Mouse (Mus musculus) left cerebral cortex, adult 11 months (tissue): ENCODE measurements around the gene Lin9.

Experiments used
- DNase-seq: peaks from one replicate; pipeline ENCODE4 v3.0.0; 2022; ENCODE audit warnings: low spot score

Lin9 gene

GRCm38 (mm10) chr1:180707813-180708212, 66.9 kb downstream of the Lin9 start:
- DNase-seq, result no peak

- no peak for DNase-seq
Measured at GRCm38 (mm10) chr1:180708935-180709776, 68.2 kb downstream of the Lin9 start.

- no peak for DNase-seq
Measured at GRCm38 (mm10) chr1:180718756-180719155, 77.8 kb downstream of the Lin9 start.

GRCm38 (mm10) chr1:180719483-180719882, 78.5 kb downstream of the Lin9 start:
- no peak for DNase-seq

- DNase-seq, result peak; percentile 24
Measured at GRCm38 (mm10) chr1:180719951-180720689, 79.2 kb downstream of the Lin9 start.

- no peak for DNase-seq
Measured at GRCm38 (mm10) chr1:180722608-180723007, 81.7 kb downstream of the Lin9 start.

GRCm38 (mm10) chr1:180723701-180724238, 82.8 kb downstream of the Lin9 start:
- DNase-seq, result no peak

GRCm38 (mm10) chr1:180725704-180726179, 84.8 kb downstream of the Lin9 start, which contains the start of gene Acbd3:
TSS of gene Acbd3 (plus strand) at chr1:180726043.
- peak; percentile 83 for DNase-seq

GRCm38 (mm10) chr1:180726183-180726582, 85.2 kb downstream of the Lin9 start:
- no peak for DNase-seq

- DNase-seq, result no peak
Measured at GRCm38 (mm10) chr1:180729231-180729630, 88.3 kb downstream of the Lin9 start.
